Mouse (Mus musculus) monocyte, adult 5-6 weeks (primary cell): ENCODE data around the gene Hs6st3. TPM values are rescaled to one million over a fixed set of nuclear protein-coding genes. Genes with fewer than 3 reads are reported as not detected.

Experiments
- total RNA-seq: library from RNA; stranded (forward); fragments of 200-1000, 200-491, 200-594 nt; gene quantifications from 3 replicates; pipeline ENCODE4 v1.2.3, GENCODE M21; 2017

Hs6st3 gene
- total RNA-seq, 1 experiment from 2014 or later: not detected

Other genes starting within 250 kb of the Hs6st3 start
- gene Dzip1, start 212.9 kb upstream of the Hs6st3 start, total RNA-seq: 0.67 to 1.1 TPM (median 0.68 TPM) in 3 replicates
- gene Dnajc3, start 200.4 kb upstream of the Hs6st3 start, total RNA-seq: 73.5 to 105 TPM (median 85.8 TPM) in 3 replicates
- 4.1 to 9.2 TPM (median 4.9 TPM) in 3 replicates for gene Uggt2, start 38.9 kb upstream of the Hs6st3 start, total RNA-seq